Mouse (Mus musculus) liver, embryonic 14.5 days (tissue): ENCODE measurements around the gene Chd1l. TPM values are rescaled to one million over a fixed set of nuclear protein-coding genes. Genes with fewer than 3 reads are reported as not detected.

Experiments
- ATAC-seq: fragments of 200-750 bp; cut with Nextera tagmentation; 2 replicates; pipeline ENCODE4 v1.8.0; 2017; ENCODE audit warnings: moderate number of reproducible peaks, mild to moderate bottlenecking, moderate library complexity; ENCODE audit not compliant: insufficient read depth
- DNase-seq, 3 experiments: peaks; one replicate each; pipeline ENCODE4 v3.0.0-alpha.2; 2012 to 2013; ENCODE audit warnings: low read depth in 3 of 3, low spot score in 3 of 3
- H3K27ac ChIP-seq: fragments of 300-500 bp; sonication (generic); 2 replicates; pipeline ENCODE4 v1.5.1; 2014; ENCODE audit warnings: moderate library complexity, mild to moderate bottlenecking, control low read depth, inconsistent platforms
- H3K27me3 ChIP-seq: fragments of 300-500 bp; sonication (generic); 2 replicates; pipeline ENCODE4 v1.6.1; 2014; ENCODE audit warnings: mild to moderate bottlenecking, low read length, moderate library complexity; ENCODE audit not compliant: control insufficient read depth, insufficient read depth
- H3K36me3 ChIP-seq: fragments of 300-500 bp; sonication (generic); replicated peaks from 2 replicates; pipeline ENCODE4 v1.6.1; 2014; ENCODE audit warnings: low read depth; ENCODE audit not compliant: control insufficient read depth, insufficient read depth
- H3K4me1 ChIP-seq, 2 experiments: fragments of 200-500 bp in 1 of 2; fragments of 300-500 bp in 1 of 2; sonication (generic) in 1 of 2; replicated peaks; 2 replicates each; pipeline ENCODE4 v1.6.1; 2012 to 2014; ENCODE audit warnings: antibody characterized with exemption in 1 of 2, inconsistent platforms in 1 of 2, low read length in 1 of 2; ENCODE audit not compliant: control insufficient read depth in 2 of 2, insufficient read depth in 2 of 2
- H3K4me2 ChIP-seq: fragments of 300-500 bp; sonication (generic); 2 replicates; pipeline ENCODE4 v1.6.1; 2014; ENCODE audit warnings: low read depth, mild to moderate bottlenecking, control low read depth, moderate library complexity
- H3K4me3 ChIP-seq, 2 experiments: fragments of 200-500 bp in 1 of 2; fragments of 300-500 bp in 1 of 2; sonication (generic) in 1 of 2; 2 replicates each; pipeline ENCODE4 v1.5.1; 2012 to 2014; ENCODE audit warnings: low read depth in 2 of 2, low read length in 2 of 2, mild to moderate bottlenecking in 2 of 2, control low read depth in 1 of 2, inconsistent platforms in 1 of 2, moderate library complexity in 1 of 2; ENCODE audit not compliant: insufficient read depth in 1 of 2
- H3K9ac ChIP-seq: fragments of 300-500 bp; sonication (generic); replicated peaks from 2 replicates; pipeline ENCODE4 v1.6.1; 2014; ENCODE audit warnings: mild to moderate bottlenecking, control low read depth, moderate library complexity
- H3K9me3 ChIP-seq: fragments of 300-500 bp; sonication (generic); 2 replicates; pipeline ENCODE4 v1.6.1; 2016; ENCODE audit warnings: low read length, mixed read lengths; ENCODE audit not compliant: control insufficient read depth
- CTCF ChIP-seq: IDR thresholded peaks from 2 replicates; pipeline ENCODE4 v1.5.1; 2016; ENCODE audit warnings: antibody characterized with exemption, low read depth, control low read depth
- EP300 ChIP-seq: IDR thresholded peaks from 2 replicates; pipeline ENCODE4 v1.6.1; 2016; ENCODE audit warnings: antibody characterized with exemption, low read depth
- WGBS: fragments of 180-500 bp; shearing (Covaris S2); extraction: QIAGEN DNeasy Blood & Tissue Kit; methylation state at CpG from one replicate; pipeline ENCODE4 v1.1.7; 2014; ENCODE audit not compliant: insufficient replicate concordance; 5-methylcytosine and 5-hydroxymethylcytosine counted together
- polyA plus RNA-seq, 2 experiments: library from polyadenylated mRNA; depleted of rRNA in 1 of 2; stranded (reverse) in 1 of 2; unstranded in 1 of 2; fragments of >200 nt; fragmentation: Nextera tagmentation in 1 of 2; extraction: Ambion mirVana in 1 of 2; gene quantifications; 2 replicates each; pipeline versions ENCODE4 v1.2.1 to v1.2.3; 2012 to 2014

Chd1l gene
- polyA plus RNA-seq, 2 experiments: 7.0 to 10.3 TPM

DNA sequence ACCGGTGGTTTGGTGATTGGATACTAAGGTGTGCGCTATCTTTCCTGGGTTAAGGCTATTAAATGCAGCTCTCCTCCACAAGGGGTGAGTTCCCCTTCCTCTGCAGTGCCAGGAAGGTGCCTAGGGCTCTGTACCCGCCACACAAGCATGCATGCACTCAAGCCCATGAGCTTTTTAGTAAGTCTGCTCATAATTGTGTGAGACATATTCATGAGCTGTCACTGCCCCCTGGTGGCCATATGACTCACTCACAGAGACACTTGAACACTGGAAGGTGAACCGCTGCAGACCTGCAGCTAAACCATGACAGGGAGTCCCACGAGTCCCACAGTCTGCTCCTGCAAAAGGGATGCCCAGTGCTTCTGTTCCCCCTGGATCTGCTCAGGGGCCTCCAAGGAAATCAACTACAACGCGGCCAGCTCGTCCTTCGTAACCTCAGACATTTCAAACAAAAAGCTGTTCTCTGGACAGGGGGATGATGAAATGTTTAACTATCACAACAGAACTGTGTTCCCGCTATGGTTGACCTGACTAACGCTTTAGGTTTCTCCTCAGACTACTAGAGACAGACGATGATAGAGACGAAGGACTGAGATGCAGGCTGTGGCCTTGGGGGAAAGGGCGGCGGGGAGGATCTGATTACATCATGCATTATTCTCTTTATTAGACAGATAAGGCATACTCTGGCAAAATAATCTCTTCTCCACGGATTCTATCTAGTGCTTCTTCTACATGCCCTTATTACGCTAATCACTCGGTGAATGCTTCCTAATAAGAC, 24.4 kb downstream of the Chd1l start:
- ATAC-seq (no peak; the same call in 1 of the 2 replicates), DNase-seq (peak; percentile 37 to 42 (median 39))
- WGBS: 61% methylated on average over 18 of the region's 18 CpGs
- Histone ChIP-seq H3K9me3 (no peaks in the 10 kb centered on the region), H3K27ac (no peak overlapping the region), H3K36me3 (peaks cover 6% of the 10 kb centered on the region), H3K4me2 (no peak overlapping the region), H3K27me3 (no peaks in the 10 kb centered on the region), H3K4me1 (no peaks in the 10 kb centered on the region), H3K9ac (no peak overlapping the region), H3K4me3 (no peak overlapping the region)
- TF ChIP-seq CTCF (peak; percentile 85), EP300 (no peak)

- H3K9me3 ChIP-seq: no peaks in the 10 kb centered on the region
- ATAC-seq (no peak), DNase-seq (no peak)
- H3K9ac ChIP-seq: no peak overlapping the region
- no peaks in the 10 kb centered on the region for H3K4me1 ChIP-seq
- no peak for TF ChIP-seq EP300
- TF ChIP-seq CTCF: no peak
- no peak overlapping the region for H3K4me2 ChIP-seq
- H3K27ac ChIP-seq: no peak overlapping the region
- no peak overlapping the region for H3K4me3 ChIP-seq
- no peaks in the 10 kb centered on the region; the same call in 1 of the 2 replicates for H3K36me3 ChIP-seq
- H3K27me3 ChIP-seq: no peaks in the 10 kb centered on the region
- WGBS: 84% methylated on average over 9 of the region's 9 CpGs
Measured at GRCm38 (mm10) chr3:97573807-97574206, 36.2 kb downstream of the Chd1l start.

- Histone ChIP-seq H3K36me3 (peaks cover 3% of the 10 kb centered on the region; the same call in 1 of the 2 replicates), H3K4me3 (no peak overlapping the region), H3K27ac (no peak overlapping the region), H3K4me2 (no peak overlapping the region), H3K9ac (no peak overlapping the region), H3K4me1 (no peaks in the 10 kb centered on the region), H3K9me3 (no peaks in the 10 kb centered on the region), H3K27me3 (no peaks in the 10 kb centered on the region)
- DNase-seq: no peak
- TF ChIP-seq EP300 (no peak), CTCF (no peak)
- 81% methylated on average over 5 of the region's 5 CpGs for WGBS
- ATAC-seq: no peak
Measured at GRCm38 (mm10) chr3:97564588-97564987, 45.4 kb downstream of the Chd1l start.

- no peak for TF ChIP-seq CTCF
- no peak for TF ChIP-seq EP300
Measured at GRCm38 (mm10) chr3:97558554-97558953, 51.4 kb downstream of the Chd1l start.

GRCm38 (mm10) chr3:97546205-97546604, 63.8 kb downstream of the Chd1l start:
- WGBS: 44% methylated on average over 8 of the region's 8 CpGs
- Histone ChIP-seq H3K27me3 (no peaks in the 10 kb centered on the region), H3K36me3 (no peaks in the 10 kb centered on the region), H3K9me3 (no peaks in the 10 kb centered on the region), H3K27ac (no peak overlapping the region), H3K9ac (no peak overlapping the region), H3K4me2 (no peak overlapping the region), H3K4me3 (no peak overlapping the region), H3K4me1 (no peaks in the 10 kb centered on the region)
- no peak for TF ChIP-seq EP300
- no peak for TF ChIP-seq CTCF
- ATAC-seq: no peak
- DNase-seq: no peak

More at GRCm38 (mm10) chr3:97558554-97558953, 51.4 kb downstream of the Chd1l start:
- H3K9me3 ChIP-seq: no peaks in the 10 kb centered on the region
- DNase-seq (no peak), ATAC-seq (no peak)
- H3K4me1 ChIP-seq: no peaks in the 10 kb centered on the region
- no peak overlapping the region for H3K9ac ChIP-seq
- no peak overlapping the region for H3K27ac ChIP-seq
- H3K4me3 ChIP-seq: no peak overlapping the region
- H3K4me2 ChIP-seq: no peak overlapping the region
- no peaks in the 10 kb centered on the region for H3K36me3 ChIP-seq
- 66% methylated on average over 5 of the region's 5 CpGs for WGBS
- no peaks in the 10 kb centered on the region for H3K27me3 ChIP-seq
